Mouse (Mus musculus) liver, embryonic 11.5 days (tissue): ENCODE measurements around the gene Slc37a3. TPM values are rescaled to one million over a fixed set of nuclear protein-coding genes. Genes with fewer than 3 reads are reported as not detected.

ENCODE experiments used
- ATAC-seq: fragments of 200-750 bp; cut with Nextera tagmentation; replicated peaks from 2 replicates; pipeline ENCODE4 v1.8.0; 2017; ENCODE audit warnings: moderate number of reproducible peaks, mild to moderate bottlenecking, moderate TSS enrichment, moderate library complexity; ENCODE audit not compliant: low FRiP score
- DNase-seq: peaks from one replicate; pipeline ENCODE4 v3.0.0-alpha.2; 2017; ENCODE audit warnings: low spot score
- H3K27ac ChIP-seq: fragments of 300-500 bp; sonication (generic); 2 replicates; pipeline ENCODE4 v1.5.1; 2014; ENCODE audit warnings: mild to moderate bottlenecking, low read depth, low read length, control low read depth
- H3K27me3 ChIP-seq: fragments of 300-500 bp; sonication (generic); replicated peaks from 2 replicates; pipeline ENCODE4 v1.6.1; 2014; ENCODE audit warnings: low read length, mixed read lengths; ENCODE audit not compliant: control insufficient read depth, insufficient read depth
- H3K36me3 ChIP-seq: fragments of 300-500 bp; sonication (generic); 2 replicates; pipeline ENCODE4 v1.6.1; 2014; ENCODE audit warnings: mild to moderate bottlenecking, low read length, moderate library complexity, mixed read lengths; ENCODE audit not compliant: control insufficient read depth, insufficient read depth
- H3K4me1 ChIP-seq: fragments of 300-500 bp; sonication (generic); replicated peaks from 2 replicates; pipeline ENCODE4 v1.6.1; 2014; ENCODE audit warnings: low read length, mixed read lengths; ENCODE audit not compliant: control insufficient read depth, insufficient read depth
- H3K4me2 ChIP-seq: fragments of 300-500 bp; sonication (generic); 2 replicates; pipeline ENCODE4 v1.6.1; 2014; ENCODE audit warnings: mild to moderate bottlenecking, control low read depth, moderate library complexity
- H3K4me3 ChIP-seq: fragments of 300-500 bp; sonication (generic); 2 replicates; pipeline ENCODE4 v1.5.1; 2014; ENCODE audit warnings: low read depth, low read length, control low read depth
- H3K9ac ChIP-seq: fragments of 300-500 bp; sonication (generic); 2 replicates; pipeline ENCODE4 v1.6.1; 2014; ENCODE audit warnings: low read depth, low read length, control low read depth
- H3K9me3 ChIP-seq: fragments of 300-500 bp; sonication (generic); 2 replicates; pipeline ENCODE4 v1.6.1; 2016; ENCODE audit warnings: low read length, inconsistent platforms, mixed read lengths; ENCODE audit not compliant: control insufficient read depth
- whole genome bisulfite sequencing: fragments of 180-500 bp; shearing (Covaris S2); extraction: QIAGEN DNeasy Blood & Tissue Kit; methylation state at CpG from one replicate; pipeline ENCODE4 v1.1.7; 2014; 5-methylcytosine and 5-hydroxymethylcytosine counted together
- polyA plus RNA-seq: library from polyadenylated mRNA; unstranded; fragments of >200 nt; fragmentation: Nextera tagmentation; extraction: Ambion mirVana; gene quantifications from 2 replicates; pipeline ENCODE4 v1.2.1, GENCODE M21; 2014

Slc37a3 gene
- polyA plus RNA-seq, 1 experiment from 2014 or later = 14.8 TPM

DNA sequence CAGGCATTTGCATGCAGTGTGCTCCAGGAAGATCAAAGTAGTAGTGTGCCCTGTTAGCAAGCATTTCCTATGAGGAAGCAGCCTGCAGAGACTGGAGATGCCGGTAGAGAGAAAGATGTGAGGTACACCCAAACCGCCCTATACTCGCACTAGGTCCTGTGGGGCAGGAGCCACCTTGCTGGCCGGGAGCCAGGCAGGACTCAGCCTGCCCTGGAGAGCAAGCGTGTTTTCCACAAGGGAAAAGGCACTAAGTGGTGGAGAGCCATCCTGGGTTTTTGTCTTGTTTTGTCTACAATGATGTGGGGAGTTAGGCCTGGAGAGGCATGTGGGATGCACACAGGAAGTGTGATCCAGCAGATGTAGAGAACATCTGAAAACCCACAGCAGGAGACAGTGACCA, 57.2 kb downstream of the Slc37a3 start:
- no peaks in the 10 kb centered on the region for H3K4me1 ChIP-seq
- no peak overlapping the region for H3K4me2 ChIP-seq
- ATAC-seq (no peak), DNase-seq (no peak)
- H3K9me3 ChIP-seq = no peaks in the 10 kb centered on the region
- H3K36me3 ChIP-seq = no peaks in the 10 kb centered on the region
- no peak overlapping the region for H3K27ac ChIP-seq
- WGBS = 84% methylated on average over 5 of the region's 5 CpGs
- no peaks in the 10 kb centered on the region for H3K27me3 ChIP-seq
- H3K4me3 ChIP-seq = no peak overlapping the region
- H3K9ac ChIP-seq = no peak overlapping the region

DNA sequence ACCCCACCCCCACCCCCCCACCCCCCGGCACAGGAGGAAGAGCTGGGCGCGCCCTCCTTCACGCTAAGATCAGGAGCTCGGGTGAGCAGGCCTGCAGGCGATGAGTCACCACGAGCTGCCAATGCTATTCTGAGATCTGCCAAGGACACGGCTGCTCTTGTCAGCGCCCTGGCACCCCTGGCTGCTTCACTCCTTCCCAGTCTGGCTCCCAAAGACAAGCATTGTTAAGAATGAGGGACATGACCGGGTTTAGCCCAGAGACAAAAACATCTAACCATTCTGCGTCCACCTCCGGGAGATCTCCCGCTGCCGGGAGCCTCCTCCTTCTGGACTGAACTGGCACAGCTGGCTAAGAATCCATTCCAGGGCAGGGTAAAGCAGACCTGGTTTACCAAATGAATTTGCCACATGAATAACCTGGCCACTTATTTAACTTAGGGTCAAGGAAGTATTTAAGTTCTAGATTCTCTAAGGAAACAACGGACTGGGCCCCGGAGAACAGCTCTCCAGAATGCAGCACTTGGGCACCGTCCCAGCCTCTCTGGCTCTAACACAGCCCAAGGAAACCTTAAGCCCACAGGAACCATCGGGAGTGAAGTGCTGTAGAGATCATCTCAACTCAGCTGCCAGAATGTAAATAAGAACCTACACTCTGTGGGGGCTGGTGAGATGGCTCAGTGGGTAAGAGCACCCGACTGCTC, 58.3 kb downstream of the Slc37a3 start:
- Histone ChIP-seq H3K36me3 (no peaks in the 10 kb centered on the region), H3K9me3 (no peaks in the 10 kb centered on the region), H3K4me1 (no peaks in the 10 kb centered on the region), H3K4me3 (no peak overlapping the region), H3K4me2 (no peak overlapping the region), H3K27me3 (no peaks in the 10 kb centered on the region), H3K27ac (no peak overlapping the region), H3K9ac (no peak overlapping the region)
- DNase-seq (no peak), ATAC-seq (no peak)
- 72% methylated on average over 18 of the region's 19 CpGs for WGBS

DNA sequence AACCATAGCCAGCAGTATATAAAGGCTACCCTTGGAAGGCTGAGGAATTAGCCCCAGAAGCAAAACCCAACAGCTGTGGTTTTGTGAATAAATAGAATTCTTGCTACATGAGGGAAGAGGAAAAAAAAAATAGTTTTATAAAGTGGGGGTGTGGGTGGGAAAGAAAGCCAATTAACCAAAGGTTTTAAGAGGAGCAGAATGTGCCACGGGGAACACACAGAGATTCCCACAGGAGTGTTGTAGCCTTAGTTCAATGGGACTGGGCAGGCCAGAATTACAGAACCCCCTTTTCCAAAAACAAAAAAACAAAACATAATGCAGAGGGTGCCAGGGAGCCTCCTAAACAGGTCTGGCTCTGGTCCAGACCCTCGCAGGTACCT, 58.9 kb downstream of the Slc37a3 start:
- DNase-seq (no peak), ATAC-seq (no peak)
- no peak overlapping the region for H3K27ac ChIP-seq
- no peaks in the 10 kb centered on the region for H3K9me3 ChIP-seq
- H3K4me2 ChIP-seq = no peak overlapping the region
- no peaks in the 10 kb centered on the region for H3K36me3 ChIP-seq
- no peak overlapping the region for H3K9ac ChIP-seq
- no peaks in the 10 kb centered on the region for H3K4me1 ChIP-seq
- H3K4me3 ChIP-seq = no peak overlapping the region
- no peaks in the 10 kb centered on the region for H3K27me3 ChIP-seq
- 92% methylated on average over 2 of the region's 2 CpGs for WGBS

DNA sequence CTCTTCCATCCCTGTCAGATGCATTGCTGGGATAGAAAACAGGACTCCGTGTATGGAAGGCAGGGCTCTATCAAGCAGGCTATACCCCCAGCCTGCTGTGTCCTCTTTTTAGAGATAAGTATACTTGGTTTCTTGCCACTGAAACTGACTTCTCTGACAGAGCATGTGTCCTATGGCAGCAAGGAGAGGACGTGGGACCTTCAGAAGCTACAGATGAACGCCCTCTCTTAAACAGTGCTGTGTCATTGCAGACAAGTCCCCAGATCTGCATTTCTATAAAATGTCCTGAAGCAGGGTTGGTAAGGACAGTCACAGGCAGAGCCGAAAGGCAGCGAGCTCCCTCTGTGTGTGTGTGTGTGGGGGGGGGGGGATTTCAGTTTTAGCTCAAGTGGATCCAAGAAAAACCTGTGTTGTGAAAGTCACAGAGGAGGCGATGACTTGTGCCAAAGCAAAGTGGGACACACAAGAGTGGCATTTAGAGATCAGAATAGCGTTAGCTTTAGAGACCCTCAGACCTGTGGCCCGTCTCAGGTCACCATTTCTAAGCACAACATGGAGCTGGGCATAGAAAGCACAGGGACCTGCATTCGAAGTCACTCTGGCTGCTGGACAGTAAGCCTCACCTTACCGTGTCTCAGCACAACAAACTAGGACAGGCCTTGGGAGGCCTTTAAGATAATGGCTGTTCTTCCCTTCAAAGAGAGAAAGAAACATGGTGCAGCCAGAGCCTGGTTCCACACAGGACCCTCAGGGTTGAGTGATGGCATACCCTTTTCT, 59.4 kb downstream of the Slc37a3 start:
- Histone ChIP-seq H3K36me3 (no peaks in the 10 kb centered on the region), H3K4me1 (no peaks in the 10 kb centered on the region), H3K27ac (no peak overlapping the region), H3K9me3 (no peaks in the 10 kb centered on the region), H3K4me2 (no peak overlapping the region), H3K9ac (no peak overlapping the region), H3K27me3 (no peaks in the 10 kb centered on the region), H3K4me3 (no peak overlapping the region)
- DNase-seq (no peak), ATAC-seq (no peak)
- WGBS = 75% methylated on average over 10 of the region's 10 CpGs

DNA sequence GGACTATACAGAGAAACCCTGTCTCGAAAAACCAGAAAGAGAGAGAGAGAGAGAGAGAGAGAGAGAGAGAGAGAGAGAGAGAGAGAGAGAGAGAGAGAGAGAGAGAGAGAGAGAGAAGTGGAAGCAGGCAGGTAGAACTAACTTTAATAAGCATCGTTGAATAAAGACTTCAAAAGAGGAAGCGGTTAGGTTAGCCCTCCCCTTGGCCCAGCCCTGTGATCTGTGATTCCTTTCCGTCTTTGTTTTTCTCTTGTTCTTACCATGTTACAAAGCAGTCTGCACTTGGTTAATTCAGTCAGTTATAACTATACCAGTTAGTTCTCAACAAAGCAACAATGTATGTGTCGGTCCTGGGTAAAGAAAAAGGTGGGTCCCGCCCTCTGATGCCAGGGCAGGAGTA, 61.4 kb downstream of the Slc37a3 start:
- DNase-seq (no peak), ATAC-seq (no peak)
- Histone ChIP-seq H3K27ac (no peak overlapping the region), H3K9ac (no peak overlapping the region), H3K36me3 (no peaks in the 10 kb centered on the region), H3K4me1 (no peaks in the 10 kb centered on the region), H3K9me3 (no peaks in the 10 kb centered on the region), H3K4me2 (no peak overlapping the region), H3K27me3 (no peaks in the 10 kb centered on the region), H3K4me3 (no peak overlapping the region)
- WGBS = 73% methylated on average over 6 of the region's 6 CpGs

DNA sequence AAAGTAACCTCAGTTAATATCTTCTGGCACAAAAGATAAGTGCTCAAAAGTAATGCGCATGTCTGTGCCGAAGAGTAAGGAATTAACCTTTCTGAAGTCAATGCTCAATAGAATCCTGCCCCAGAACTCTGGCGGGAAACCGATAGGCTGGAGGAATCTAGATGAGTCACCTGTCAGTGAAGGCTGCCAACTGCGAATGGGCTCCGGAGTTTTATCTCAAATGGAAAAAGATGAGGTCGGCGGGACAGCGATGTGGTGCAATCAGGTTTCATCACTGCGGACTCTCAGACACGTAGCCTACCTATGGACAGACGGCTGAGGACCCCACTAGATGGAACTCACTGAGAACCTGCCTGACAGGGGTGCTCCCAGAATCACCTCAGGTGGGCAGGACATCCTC, 63.0 kb downstream of the Slc37a3 start:
- H3K4me3 ChIP-seq = no peak overlapping the region
- no peaks in the 10 kb centered on the region for H3K27me3 ChIP-seq
- no peaks in the 10 kb centered on the region for H3K36me3 ChIP-seq
- no peak for ATAC-seq
- H3K4me2 ChIP-seq = no peak overlapping the region
- H3K27ac ChIP-seq = no peak overlapping the region
- no peak overlapping the region for H3K9ac ChIP-seq
- H3K4me1 ChIP-seq = no peaks in the 10 kb centered on the region
- DNase-seq = no peak
- 77% methylated on average over 12 of the region's 12 CpGs for WGBS
- no peaks in the 10 kb centered on the region for H3K9me3 ChIP-seq

DNA sequence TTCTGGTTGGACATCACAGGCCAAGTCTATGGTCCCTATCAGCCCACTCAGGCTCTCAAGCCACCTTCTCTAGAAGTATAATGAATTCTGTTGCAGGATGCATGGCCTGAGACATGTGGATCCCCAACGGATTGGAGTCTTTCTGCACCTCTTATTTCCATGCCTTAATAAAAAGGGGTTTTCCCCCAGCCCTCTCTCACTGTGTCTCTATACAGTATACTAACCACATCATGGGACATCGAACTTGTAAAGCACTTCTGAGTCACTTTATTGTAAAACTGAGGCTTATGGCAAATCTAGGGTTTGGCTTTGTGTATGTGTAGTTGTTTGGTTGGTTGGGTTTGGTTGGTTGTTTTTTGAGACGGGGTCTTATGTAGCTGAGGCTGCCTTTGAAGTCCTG, 65.7 kb downstream of the Slc37a3 start:
- ATAC-seq (no peak), DNase-seq (no peak)
- no peaks in the 10 kb centered on the region for H3K36me3 ChIP-seq
- no peaks in the 10 kb centered on the region for H3K27me3 ChIP-seq
- H3K9me3 ChIP-seq = no peaks in the 10 kb centered on the region
- H3K9ac ChIP-seq = no peak overlapping the region
- H3K4me2 ChIP-seq = no peak overlapping the region
- H3K27ac ChIP-seq = no peak overlapping the region
- 78% methylated on average over 3 of the region's 3 CpGs for WGBS
- no peaks in the 10 kb centered on the region for H3K4me1 ChIP-seq
- no peak overlapping the region for H3K4me3 ChIP-seq

DNA sequence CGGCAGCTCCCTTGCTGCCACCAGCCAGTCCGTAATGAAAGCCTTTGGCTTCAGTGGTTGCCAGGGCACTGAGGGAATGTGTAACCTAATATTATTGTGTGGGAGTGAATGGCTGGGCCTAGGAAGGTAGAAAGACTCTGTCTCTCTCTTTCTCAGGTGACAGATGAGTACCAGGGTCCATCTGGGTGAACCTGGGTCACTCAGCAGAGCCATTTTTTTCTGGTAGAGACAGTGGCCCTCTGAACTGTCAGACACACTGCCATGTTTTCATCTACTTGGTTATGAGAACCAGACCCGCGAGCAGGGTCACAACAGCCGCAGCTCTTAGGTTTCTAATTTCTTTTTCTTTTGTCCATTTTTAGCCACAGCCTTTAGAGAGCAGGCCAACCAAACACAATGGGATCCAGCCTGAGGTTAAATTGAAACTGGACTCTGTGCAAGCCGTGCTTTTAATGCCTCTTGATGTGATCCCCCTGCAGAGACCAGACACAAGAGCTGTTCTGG, 73.1 kb downstream of the Slc37a3 start:
- no peak for DNase-seq
- Histone ChIP-seq H3K4me3 (no peak overlapping the region), H3K36me3 (no peaks in the 10 kb centered on the region), H3K4me2 (no peak overlapping the region), H3K27me3 (no peaks in the 10 kb centered on the region), H3K9ac (no peak overlapping the region), H3K4me1 (0 out of 2 replicates have a peak, but pooled peaks cover 2% of the 10 kb centered on the region), H3K27ac (no peak overlapping the region), H3K9me3 (no peaks in the 10 kb centered on the region)
- ATAC-seq = no peak
- WGBS = 58% methylated on average over 6 of the region's 6 CpGs

DNA sequence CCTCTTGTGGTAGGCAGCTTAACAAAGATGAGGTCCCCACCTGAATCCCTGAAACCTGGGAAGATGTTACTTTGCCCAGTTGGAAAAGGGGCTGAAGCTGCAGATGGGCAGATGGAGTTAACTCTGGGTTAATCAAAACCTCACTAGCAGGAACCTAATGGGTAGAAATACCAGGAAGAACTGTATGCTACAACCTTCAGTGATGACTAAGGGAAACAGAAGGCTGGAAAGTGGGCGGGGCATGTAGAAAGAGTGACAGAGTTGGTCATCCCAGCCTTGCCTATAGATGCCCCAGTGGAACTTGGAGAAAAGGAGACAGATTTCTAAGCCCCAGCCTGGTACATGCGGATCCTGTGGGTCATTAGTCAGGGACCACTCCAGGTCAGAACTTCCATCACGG, 76.0 kb downstream of the Slc37a3 start:
- H3K4me3 ChIP-seq = no peak overlapping the region
- no peaks in the 10 kb centered on the region for H3K36me3 ChIP-seq
- H3K4me1 ChIP-seq = 0 out of 2 replicates have a peak, but pooled peaks cover 2% of the 10 kb centered on the region
- no peaks in the 10 kb centered on the region for H3K9me3 ChIP-seq
- H3K27ac ChIP-seq = no peak overlapping the region
- no peak overlapping the region for H3K9ac ChIP-seq
- DNase-seq (no peak), ATAC-seq (no peak)
- no peaks in the 10 kb centered on the region for H3K27me3 ChIP-seq
- H3K4me2 ChIP-seq = no peak overlapping the region
- 75% methylated on average over 3 of the region's 3 CpGs for WGBS
